Mouse (Mus musculus) kidney, adult 2 months (tissue): Measurements from ENCODE around the gene Olfr1281. TPM values are rescaled to one million over a fixed set of nuclear protein-coding genes. Genes with fewer than 3 reads are reported as not detected.

Experiments
- DNase-seq: peaks from one replicate; pipeline ENCODE4 v3.0.0; 2021
- H3K27ac ChIP-seq: fragments of 200-500 bp; 2 replicates; pipeline ENCODE4 v1.5.1; 2012; ENCODE audit warnings: low read depth, low read length, control low read depth, inconsistent platforms; ENCODE audit not compliant: insufficient read depth
- H3K27me3 ChIP-seq: fragments of 200-500 bp; replicated peaks from 2 replicates; pipeline ENCODE4 v1.6.1; 2012; ENCODE audit warnings: mild to moderate bottlenecking, moderate library complexity, low read length, inconsistent platforms; ENCODE audit not compliant: control insufficient read depth, insufficient read depth
- H3K36me3 ChIP-seq: fragments of 200-500 bp; 2 replicates; pipeline ENCODE4 v1.6.1; 2012; ENCODE audit warnings: mild to moderate bottlenecking, moderate library complexity, low read length, inconsistent platforms; ENCODE audit not compliant: control insufficient read depth, insufficient read depth
- H3K4me1 ChIP-seq: fragments of 200-500 bp; 2 replicates; pipeline ENCODE4 v1.6.1; 2011; ENCODE audit warnings: low read length; ENCODE audit not compliant: control insufficient read depth, insufficient read depth
- H3K4me3 ChIP-seq: fragments of 200-500 bp; 2 replicates; pipeline ENCODE4 v1.5.1; 2011; ENCODE audit warnings: mild to moderate bottlenecking, low read depth, low read length, control low read depth; ENCODE audit not compliant: insufficient read depth
- CTCF ChIP-seq: fragments of 200-500 bp; conservative IDR thresholded peaks from 2 replicates; pipeline ENCODE4 v1.5.1; 2011; ENCODE audit warnings: low read depth, mild to moderate bottlenecking, control low read depth, low read length, moderate library complexity, mixed read lengths; ENCODE audit not compliant: insufficient read depth, insufficient read length
- POLR2A ChIP-seq: fragments of 200-500 bp; IDR thresholded peaks from one replicate; pipeline ENCODE4 v1.6.1; 2011; ENCODE audit warnings: low read depth, low read length, control low read depth
- WGBS: fragments of 180-500 bp; shearing (Covaris S2); methylation state at CpG from one replicate; pipeline ENCODE4 v1.1.7; 2018; 5-methylcytosine and 5-hydroxymethylcytosine counted together
- polyA plus RNA-seq: library from polyadenylated mRNA; depleted of rRNA; stranded (reverse); fragments of >200 nt; gene quantifications from 2 replicates; pipeline ENCODE4 v1.2.3, GENCODE M21; 2012; rRNA removed

Gene Olfr1281
- polyA plus RNA-seq, 1 experiment = not detected

DNA sequence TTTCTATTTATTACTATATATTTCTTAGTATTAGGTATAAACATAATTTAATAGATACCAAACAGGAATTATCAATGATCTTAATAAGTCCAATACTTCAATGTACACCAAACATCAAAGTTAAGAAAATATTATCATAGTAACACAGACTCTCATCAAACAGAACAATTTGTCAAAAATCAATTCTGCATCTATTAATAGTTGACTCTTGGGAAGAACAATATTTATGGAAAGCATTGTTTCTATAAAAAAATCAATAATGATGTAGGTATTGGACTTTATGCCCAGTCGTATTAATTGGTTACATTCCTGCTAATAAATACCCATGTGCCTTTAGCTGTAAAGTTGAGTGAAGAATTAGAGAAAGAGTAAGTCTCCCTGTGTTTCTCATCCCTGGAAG is 48.9 kb downstream of the Olfr1281 start, which contains the start of gene Olfr1284:
TSS of gene Olfr1284 (plus strand) at position 301 of the 400 bp plus-strand sequence.
- WGBS = 86% methylated on average over 1 of the region's 1 CpGs
- no peak within 1 kb of the TSS for H3K27ac ChIP-seq
- H3K4me3 ChIP-seq = no peak within 1 kb of the TSS
- no peak for TF ChIP-seq CTCF
- TF ChIP-seq POLR2A = no peak
- H3K36me3 ChIP-seq = no peaks in the 10 kb centered on the region
- no peaks in the 10 kb centered on the region for H3K27me3 ChIP-seq
- DNase-seq = no peak
- H3K4me1 ChIP-seq = no peaks in the 10 kb centered on the region

Other genes with a start within 250 kb of the Olfr1281 start
- gene Gm13941, start 220.5 kb upstream of the Olfr1281 start, polyA plus RNA-seq = not detected in 2 replicates
- gene Gm15130, start 173.6 kb upstream of the Olfr1281 start, polyA plus RNA-seq = not detected in 2 replicates
- not detected in 2 replicates for gene 4930430A15Rik, start 96.9 kb upstream of the Olfr1281 start, polyA plus RNA-seq
- not detected in 2 replicates for gene Olfr1275, start 91.2 kb upstream of the Olfr1281 start, polyA plus RNA-seq
- not detected in 2 replicates for gene Olfr1276, start 72.0 kb upstream of the Olfr1281 start, polyA plus RNA-seq
- gene Olfr1277, start 52.4 kb upstream of the Olfr1281 start, polyA plus RNA-seq = not detected in 2 replicates
- not detected in 2 replicates for gene Olfr1278, start 36.4 kb upstream of the Olfr1281 start, polyA plus RNA-seq
- not detected in 2 replicates for gene Olfr1279, start 25.9 kb upstream of the Olfr1281 start, polyA plus RNA-seq
- gene Olfr1280, start 12.5 kb upstream of the Olfr1281 start, polyA plus RNA-seq = not detected in 2 replicates
- not detected in 2 replicates for gene Olfr1282, start 9.6 kb downstream of the Olfr1281 start, polyA plus RNA-seq
- gene Olfr1283, start 40.3 kb downstream of the Olfr1281 start, polyA plus RNA-seq = not detected in 2 replicates
- not detected in 2 replicates for gene Olfr1284, start 49.0 kb downstream of the Olfr1281 start, polyA plus RNA-seq
- gene Olfr1286, start 96.6 kb downstream of the Olfr1281 start, polyA plus RNA-seq = not detected in 2 replicates
- not detected in 2 replicates for gene Olfr1287, start 122.6 kb downstream of the Olfr1281 start, polyA plus RNA-seq
- gene Olfr1288, start 147.6 kb downstream of the Olfr1281 start, polyA plus RNA-seq = not detected in 2 replicates
- not detected in 2 replicates for gene Olfr1289, start 154.3 kb downstream of the Olfr1281 start, polyA plus RNA-seq
- not detected in 2 replicates for gene Olfr1290, start 167.3 kb downstream of the Olfr1281 start, polyA plus RNA-seq
- gene Olfr1291-ps1, start 170.7 kb downstream of the Olfr1281 start, polyA plus RNA-seq = not detected in 2 replicates
- not detected in 2 replicates for gene Olfr1293-ps, start 198.7 kb downstream of the Olfr1281 start, polyA plus RNA-seq
- gene Olfr1294, start 213.8 kb downstream of the Olfr1281 start, polyA plus RNA-seq = not detected in 2 replicates
- not detected in 2 replicates for gene Olfr1295, start 243.2 kb downstream of the Olfr1281 start, polyA plus RNA-seq